ENCODE assay signal across 25 mouse cellular contexts in the genomic region with DNA sequence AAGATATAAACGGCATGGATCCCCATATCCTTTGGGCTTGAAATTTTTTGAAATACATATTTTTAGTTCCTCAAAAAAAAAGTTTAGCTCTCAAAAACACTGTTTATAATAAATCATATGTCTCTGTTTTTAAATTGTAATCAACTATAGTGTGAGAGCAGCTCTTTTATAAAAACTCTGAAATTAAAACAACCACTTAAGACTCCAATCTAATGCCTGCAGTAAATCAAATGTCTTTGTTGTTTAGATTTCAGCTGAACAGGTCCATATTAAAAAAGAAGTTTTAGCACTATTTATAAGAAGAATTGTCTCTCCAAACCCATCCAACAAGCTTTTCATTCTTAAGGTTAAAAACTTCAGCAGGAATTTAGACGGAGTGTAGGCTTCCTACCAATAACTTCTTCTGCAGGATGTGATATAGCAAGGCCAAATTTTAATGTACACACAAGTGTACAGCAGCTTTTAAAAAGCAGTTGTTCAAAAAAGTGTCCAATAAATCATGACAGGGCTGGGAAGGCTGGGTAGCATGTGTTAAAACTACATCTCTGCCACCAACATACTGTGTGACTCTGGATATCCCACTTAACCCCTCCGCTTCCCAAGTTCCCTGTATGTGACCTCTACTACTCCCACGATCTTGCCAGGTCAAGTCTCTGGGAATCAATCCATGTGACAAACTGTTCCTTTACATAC.
DNase-seq lines count a peak whose midpoint lies in the region; ATAC-seq and TF ChIP-seq lines count a peak whose summit lies in the region.
"Had no signal": no experiment of that assay in that cellular context is flagged by ENCODE, and none has a peak within 500 bp of the region (broad histone marks: within the 10 kb centered on the region; RNA-seq: fewer than 3 reads in every experiment).

No protein-coding gene starts in this region.

- H3K4me2 ChIP-seq in kidney, postnatal 0 days (ENCODE audit: low read length) = no peak overlapping the region; the same call in 1 of the 2 replicates
- H3K4me2 ChIP-seq in intestine, embryonic 14.5 days (ENCODE audit: low read length) = peak overlapping the region; percentile 22; the same call in 1 of the 2 replicates
- no peak overlapping the region for H3K4me2 ChIP-seq in stomach, embryonic 15.5 days
- H3K4me2 ChIP-seq: embryonic facial prominence, embryonic 13.5 days; heart, embryonic 13.5 days; limb, embryonic 15.5 days; liver, embryonic 13.5 days had no signal

- TF ChIP-seq CTCF in kidney, postnatal 0 days (IDR thresholded peaks at IDR 0.05; ENCODE audit: low read depth) = no peak
- TF ChIP-seq CTCF in embryonic fibroblast, embryonic 13.5 days (IDR thresholded peaks at IDR 0.05; ENCODE audit: borderline replicate concordance, insufficient read depth, low read length) = no peak

- TF ChIP-seq POLR2A in embryonic fibroblast, embryonic 13.5 days (IDR thresholded peaks at IDR 0.05; ENCODE audit: low read depth, low read length) = no peak

- no peak overlapping the region for H3K4me3 ChIP-seq in kidney, postnatal 0 days (replicated peaks; ENCODE audit: low read depth, low read length)
- no peak overlapping the region for H3K4me3 ChIP-seq in embryonic fibroblast, embryonic 13.5 days (ENCODE audit: insufficient read depth, low read length)
- no peak overlapping the region for H3K4me3 ChIP-seq in intestine, embryonic 14.5 days (ENCODE audit: low read depth, low read length)
- H3K4me3 ChIP-seq in stomach, embryonic 15.5 days (replicated peaks) = no peak overlapping the region
- H3K4me3 ChIP-seq: embryonic facial prominence, embryonic 13.5 days; erythroblast, embryonic 14.5 days; heart, embryonic 13.5 days; limb, embryonic 10.5 days; limb, embryonic 15.5 days; liver, embryonic 13.5 days had no signal

- no peak overlapping the region for H3K9ac ChIP-seq in kidney, postnatal 0 days (ENCODE audit: low read depth, low read length)
- no peak overlapping the region for H3K9ac ChIP-seq in intestine, embryonic 14.5 days (ENCODE audit: low read length)
- no peak overlapping the region for H3K9ac ChIP-seq in stomach, embryonic 15.5 days
- H3K9ac ChIP-seq: embryonic facial prominence, embryonic 13.5 days; heart, embryonic 13.5 days; limb, embryonic 15.5 days; liver, embryonic 13.5 days had no signal

- peak; percentile 3 for DNase-seq in kidney, postnatal 0 days (ENCODE audit: low spot score)
- no peak for DNase-seq in kidney, postnatal 14 days
- no peak for DNase-seq in intestine, embryonic 14.5 days (ENCODE audit: low spot score)
- no peak for DNase-seq in heart, postnatal 14 days
- DNase-seq: adrenal gland, postnatal 25 days; B cell, adult 2 months; cerebellum, adult 18-20 months; cerebellum, postnatal 10 days; gastrocnemius, postnatal 10 days; heart, postnatal 10 days; layer of hippocampus, postnatal 36 days; liver, embryonic 13.5 days; midbrain, embryonic 14.5 days; right cerebral cortex, postnatal 14 days; thymus, postnatal 4 days had no signal

- H3K9me3 ChIP-seq in kidney, postnatal 0 days (replicated peaks; ENCODE audit: low read length) = no peaks in the 10 kb centered on the region
- H3K9me3 ChIP-seq in intestine, embryonic 14.5 days (ENCODE audit: control insufficient read depth, low read length) = no peaks in the 10 kb centered on the region
- no peaks in the 10 kb centered on the region for H3K9me3 ChIP-seq in stomach, embryonic 15.5 days
- H3K9me3 ChIP-seq: embryonic facial prominence, embryonic 13.5 days; heart, embryonic 13.5 days; limb, embryonic 10.5 days; limb, embryonic 15.5 days; liver, embryonic 13.5 days had no signal

- H3K27me3 ChIP-seq in kidney, postnatal 0 days (ENCODE audit: insufficient read depth, low read length) = no peaks in the 10 kb centered on the region
- H3K27me3 ChIP-seq in intestine, embryonic 14.5 days (replicated peaks; ENCODE audit: control insufficient read depth, insufficient read depth, low read length) = no peaks in the 10 kb centered on the region
- no peaks in the 10 kb centered on the region for H3K27me3 ChIP-seq in stomach, embryonic 15.5 days (replicated peaks)
- H3K27me3 ChIP-seq: heart, embryonic 13.5 days; limb, embryonic 15.5 days; liver, embryonic 13.5 days had no signal

- H3K27ac ChIP-seq in kidney, postnatal 0 days = no peak overlapping the region
- H3K27ac ChIP-seq in embryonic fibroblast, embryonic 13.5 days (ENCODE audit: insufficient read depth, low read length) = peak overlapping the region; percentile 52
- H3K27ac ChIP-seq in intestine, embryonic 14.5 days (ENCODE audit: low read depth) = peak overlapping the region; percentile 47; the same call in 1 of the 2 replicates
- H3K27ac ChIP-seq in stomach, embryonic 15.5 days = peak overlapping the region; percentile 46; the same call in 1 of the 2 replicates
- H3K27ac ChIP-seq: embryonic facial prominence, embryonic 13.5 days; heart, embryonic 13.5 days; limb, embryonic 10.5 days; limb, embryonic 15.5 days; liver, embryonic 13.5 days; macrophage had no signal

- H3K4me1 ChIP-seq in kidney, postnatal 0 days (replicated peaks; ENCODE audit: insufficient read depth, low read length) = no peaks in the 10 kb centered on the region
- H3K4me1 ChIP-seq in embryonic fibroblast, embryonic 13.5 days (ENCODE audit: control insufficient read depth, insufficient read depth, low read length) = no peaks in the 10 kb centered on the region; the same call in 1 of the 2 replicates
- H3K4me1 ChIP-seq in intestine, embryonic 14.5 days (replicated peaks; ENCODE audit: control insufficient read depth, insufficient read depth, low read length) = peaks cover 6% of the 10 kb centered on the region; the same call in 1 of the 2 replicates
- H3K4me1 ChIP-seq in stomach, embryonic 15.5 days = no peaks in the 10 kb centered on the region
- H3K4me1 ChIP-seq: embryonic facial prominence, embryonic 13.5 days; heart, embryonic 13.5 days; limb, embryonic 10.5 days; limb, embryonic 15.5 days; liver, embryonic 13.5 days had no signal

- intact Hi-C loops in heart, postnatal 14 days (cut with DNase I) = no loop called here

- H3K36me3 ChIP-seq in kidney, postnatal 0 days (ENCODE audit: insufficient read depth, low read length) = no peaks in the 10 kb centered on the region
- H3K36me3 ChIP-seq in intestine, embryonic 14.5 days (ENCODE audit: control insufficient read depth, insufficient read depth, low read length) = no peaks in the 10 kb centered on the region
- no peaks in the 10 kb centered on the region for H3K36me3 ChIP-seq in stomach, embryonic 15.5 days
- H3K36me3 ChIP-seq: embryonic facial prominence, embryonic 13.5 days; heart, embryonic 13.5 days; limb, embryonic 10.5 days; limb, embryonic 15.5 days; liver, embryonic 13.5 days had no signal

- 40% methylated on average over 4 of the region's 4 CpGs for WGBS in kidney, postnatal 0 days
- WGBS in intestine, embryonic 14.5 days = 38% methylated on average over 4 of the region's 4 CpGs
- 37% methylated on average over 4 of the region's 4 CpGs for WGBS in stomach, embryonic 15.5 days

- no peak for ATAC-seq in kidney, postnatal 0 days (replicated peaks; ENCODE audit: low FRiP score, low read depth)
- peak; percentile 76 for ATAC-seq in intestine, embryonic 14.5 days (replicated peaks; ENCODE audit: low FRiP score, low TSS enrichment, low read depth)
- peak; percentile 74; the same call in 1 of the 2 replicates for ATAC-seq in stomach, embryonic 15.5 days (ENCODE audit: insufficient read depth, low FRiP score, low read depth)
- ATAC-seq: forebrain, embryonic 16.5 days; hindbrain, embryonic 16.5 days had no signal
